20 mouse cellular contexts compared by ENCODE assay signal in genomic region chr5:144529123-144529522, GRCm38 (mm10). TPM values are rescaled to one million over a fixed set of nuclear protein-coding genes. Genes with fewer than 3 reads are reported as not detected.
A peak's percentile ranks its signal among the peaks of the same experiment; 100 is the strongest.
DNase-seq lines count a peak whose midpoint lies in the region; ATAC-seq and TF ChIP-seq lines count a peak whose summit lies in the region.
"Had no signal": no experiment of that assay in that cellular context is flagged by ENCODE, and none has a peak within 500 bp of the region (broad histone marks: within the 10 kb centered on the region; RNA-seq: fewer than 3 reads in every experiment).

No protein-coding gene starts in this region.

- H3K9ac ChIP-seq in liver, adult 2 months (ENCODE audit: low read depth, low read length): no peak overlapping the region
- no peak overlapping the region for H3K9ac ChIP-seq in liver, postnatal 0 days (replicated peaks)
- H3K9ac ChIP-seq: embryonic facial prominence, embryonic 12.5 days; forebrain, embryonic 15.5 days; heart, embryonic 13.5 days; hindbrain, embryonic 15.5 days had no signal

- no peaks in the 10 kb centered on the region for H3K79me2 ChIP-seq in liver, adult 2 months (ENCODE audit: control insufficient read depth, insufficient read depth, low read length)

- H3K9me3 ChIP-seq in liver, postnatal 0 days (ENCODE audit: low read length): no peaks in the 10 kb centered on the region
- H3K9me3 ChIP-seq: embryonic facial prominence, embryonic 12.5 days; forebrain, embryonic 15.5 days; hindbrain, embryonic 15.5 days had no signal

- TF ChIP-seq POLR2A in liver, adult 2 months (IDR thresholded peaks at IDR 0.05; ENCODE audit: extremely low read depth, insufficient read depth, low read length): no peak
- no peak for TF ChIP-seq POLR2A in testis, adult 2 months (IDR thresholded peaks at IDR 0.05; ENCODE audit: control insufficient read depth, low read depth, low read length)

- H3K4me2 ChIP-seq in liver, postnatal 0 days (ENCODE audit: low read depth, low read length): no peak overlapping the region
- H3K4me2 ChIP-seq: embryonic facial prominence, embryonic 12.5 days; forebrain, embryonic 15.5 days; heart, embryonic 13.5 days; hindbrain, embryonic 15.5 days had no signal

- no peaks in the 10 kb centered on the region for H3K4me1 ChIP-seq in liver, adult 2 months (ENCODE audit: control insufficient read depth, insufficient read depth, low read length)
- H3K4me1 ChIP-seq in liver, postnatal 0 days (ENCODE audit: insufficient read depth): no peaks in the 10 kb centered on the region
- no peaks in the 10 kb centered on the region; the same call in 1 of the 2 replicates for H3K4me1 ChIP-seq in testis, adult 2 months (ENCODE audit: control insufficient read depth, insufficient read depth, low read length)
- H3K4me1 ChIP-seq: forebrain, embryonic 15.5 days; heart, embryonic 13.5 days; hindbrain, embryonic 15.5 days had no signal

- no peak for DNase-seq in liver, adult 2 months (ENCODE audit: extremely low read depth, low read depth, low spot score)
- no peak for DNase-seq in liver, postnatal 0 days
- DNase-seq in testis, postnatal 10 days (ENCODE audit: low spot score): no peak
- peak; percentile 63 for DNase-seq in R1 (ENCODE audit: low read depth, low spot score)
- DNase-seq in gastrocnemius, adult 8-10 months (ENCODE audit: low spot score in 2 of 2): no peak
- no peak for DNase-seq in ovary, adult 18-20 months (ENCODE audit: low spot score)
- DNase-seq: adrenal gland, adult 8-10 months; adrenal gland, postnatal 36 days; cerebellum, adult 11 months; cerebellum, adult 9-10 months; cerebellum, postnatal 25 days; gastrocnemius, postnatal 14 days; heart, postnatal 36 days had no signal

- WGBS in liver, adult 2 months: 94% methylated on average over 11 of the region's 11 CpGs
- 84% methylated on average over 11 of the region's 11 CpGs for WGBS in liver, postnatal 0 days (ENCODE audit: insufficient replicate concordance)

- no peaks in the 10 kb centered on the region for H3K36me3 ChIP-seq in liver, adult 2 months (ENCODE audit: control insufficient read depth, insufficient read depth, low read length)
- no peaks in the 10 kb centered on the region for H3K36me3 ChIP-seq in liver, postnatal 0 days (replicated peaks; ENCODE audit: insufficient read depth, low read length)
- no peaks in the 10 kb centered on the region for H3K36me3 ChIP-seq in testis, adult 2 months (ENCODE audit: control insufficient read depth, insufficient read depth, low read length)
- H3K36me3 ChIP-seq: embryonic facial prominence, embryonic 12.5 days; forebrain, embryonic 15.5 days; heart, embryonic 13.5 days; hindbrain, embryonic 15.5 days had no signal

- H3K27me3 ChIP-seq in liver, adult 2 months (ENCODE audit: control insufficient read depth, insufficient read depth, low read length): no peaks in the 10 kb centered on the region
- no peaks in the 10 kb centered on the region for H3K27me3 ChIP-seq in liver, postnatal 0 days (ENCODE audit: insufficient read depth, low read length)
- no peaks in the 10 kb centered on the region for H3K27me3 ChIP-seq in testis, adult 2 months (ENCODE audit: control insufficient read depth, insufficient read depth, low read length)
- H3K27me3 ChIP-seq: embryonic facial prominence, embryonic 12.5 days; forebrain, embryonic 15.5 days; heart, embryonic 13.5 days; hindbrain, embryonic 15.5 days had no signal

- ATAC-seq in liver, postnatal 0 days: no peak
- ATAC-seq: forebrain, embryonic 15.5 days; Patski had no signal

- TF ChIP-seq CTCF in liver, adult 2 months (IDR thresholded peaks at IDR 0.05; ENCODE audit: low read depth, low read length): 0 out of 2 replicates have a peak, but pooled peaks have one; percentile 1
- TF ChIP-seq CTCF in liver, postnatal 0 days (IDR thresholded peaks at IDR 0.05; ENCODE audit: low read depth): no peak
- peak; percentile 31; the same call in 1 of the 2 replicates for TF ChIP-seq CTCF in testis, adult 2 months (IDR thresholded peaks at IDR 0.05; ENCODE audit: control insufficient read depth, insufficient read depth, insufficient replicate concordance, low read depth, low read length)

- H3K27ac ChIP-seq in liver, adult 2 months (replicated peaks; ENCODE audit: insufficient read depth, low read depth, low read length): no peak overlapping the region
- no peak overlapping the region for H3K27ac ChIP-seq in liver, postnatal 0 days (ENCODE audit: low read depth)
- no peak overlapping the region for H3K27ac ChIP-seq in testis, adult 2 months (ENCODE audit: control insufficient read depth, insufficient read depth, low read depth, low read length)
- H3K27ac ChIP-seq: embryonic facial prominence, embryonic 12.5 days; forebrain, embryonic 15.5 days; heart, embryonic 13.5 days; hindbrain, embryonic 15.5 days had no signal

- H3K4me3 ChIP-seq in liver, adult 2 months (ENCODE audit: insufficient read depth, low read depth, low read length): no peak overlapping the region
- no peak overlapping the region for H3K4me3 ChIP-seq in liver, postnatal 0 days (ENCODE audit: low read depth, low read length)
- H3K4me3 ChIP-seq in testis, adult 2 months (ENCODE audit: control insufficient read depth, low read depth, low read length): no peak overlapping the region
- H3K4me3 ChIP-seq: embryonic facial prominence, embryonic 12.5 days; forebrain, embryonic 15.5 days; heart, embryonic 13.5 days; hindbrain, embryonic 15.5 days had no signal

- TF ChIP-seq EP300 in liver, postnatal 0 days (IDR thresholded peaks at IDR 0.05; ENCODE audit: low read depth): no peak

RNA-seq across cellular contexts. Expression of gene Nptx2, which starts 16.6 kb away (rescaled TPM):
- 0.09 TPM in 1 of 2 replicates, not detected in the other for total RNA-seq in liver, adult 2 months (2014; rRNA removed)
- polyA plus RNA-seq in liver, adult 2 months (2012; rRNA removed): 0.05 TPM in 1 of 2 replicates, not detected in the other
- not detected in 2 replicates for polyA plus RNA-seq in liver, postnatal 0 days (2015; fragmentation: Nextera tagmentation; extraction: Ambion mirVana)
- 10.5 and 11.1 TPM in 2 replicates for polyA plus RNA-seq in testis, adult 2 months (2012; rRNA removed)
- not detected for total RNA-seq in gastrocnemius, adult 8-10 months (2022)
- polyA plus RNA-seq: heart, postnatal 0 days; Patski had no signal

Comparison
In these comparisons a context has a peak if more than half of its experiments do, and no peak if none do; other contexts are left out.
1. RNA of gene Nptx2, which starts 16.6 kb away (polyA plus RNA-seq): 10.5 to 11.1 TPM in testis, adult 2 months; not detected in liver, postnatal 0 days and 0.05 TPM in liver, adult 2 months; every median in the first group is over 10 times any median in the second.